Mouse (Mus musculus): ENCODE data around the gene Stk11ip.

The Stk11ip gene

GRCm38 (mm10) chr1:75504256-75505045 is 16.9 kb upstream of the Stk11ip start:
- no peak for DNase-seq (ENCODE audit: low spot score in 2 of 2)

DNA sequence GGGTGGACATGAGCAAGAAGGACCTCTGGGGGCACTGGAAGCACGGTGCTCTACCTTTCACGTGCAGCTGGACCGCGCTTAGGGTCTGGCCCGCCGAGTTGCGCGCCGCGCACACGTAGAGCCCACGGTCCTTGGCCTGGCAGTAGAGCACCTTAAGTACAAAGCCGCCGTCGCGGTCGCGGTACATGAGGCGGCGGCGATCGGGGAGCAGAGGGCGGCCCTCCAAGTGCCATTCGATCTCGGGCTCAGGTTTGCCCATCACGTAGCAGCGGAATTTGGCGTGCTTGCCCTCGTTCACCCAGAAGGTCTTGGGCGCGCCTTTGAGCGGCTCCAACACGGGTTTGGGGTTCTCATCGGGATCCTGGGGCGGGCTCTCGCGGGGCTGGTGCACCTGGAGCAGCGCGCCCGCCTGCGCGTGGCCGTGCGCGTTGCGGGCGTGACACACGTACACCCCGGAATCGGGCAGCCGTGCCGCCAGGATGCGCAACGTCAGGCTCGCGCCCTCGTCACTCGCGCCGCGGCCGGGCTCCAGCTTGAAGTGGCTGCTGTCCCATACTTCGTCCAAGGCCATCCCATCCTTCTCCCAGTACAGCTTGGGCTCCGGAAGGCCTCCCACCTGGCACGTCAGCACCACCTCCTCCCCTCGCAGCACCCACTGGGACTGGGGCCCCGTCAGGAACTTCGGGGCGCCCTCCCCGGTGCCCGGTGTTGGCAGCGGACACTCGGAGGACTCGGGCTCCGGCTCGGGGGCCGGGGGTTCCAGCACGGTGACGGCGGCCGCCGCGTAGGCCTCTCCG is 16.0 kb upstream of the Stk11ip start:
- peak; percentile 26 to 60 for DNase-seq (ENCODE audit: low spot score in 2 of 2)

GRCm38 (mm10) chr1:75505956-75506831 is 15.1 kb upstream of the Stk11ip start, which contains the start of gene Obsl1:
Gene Obsl1 (minus strand): TSS chr1:75506452.
- peak; percentile 33 to 37 for DNase-seq (ENCODE audit: low spot score in 2 of 2)

GRCm38 (mm10) chr1:75507006-75507405 is 14.3 kb upstream of the Stk11ip start, which contains the start of gene Inha:
Gene Inha (plus strand): TSS chr1:75507077.
- no peak for DNase-seq (ENCODE audit: low spot score in 2 of 2)

DNA sequence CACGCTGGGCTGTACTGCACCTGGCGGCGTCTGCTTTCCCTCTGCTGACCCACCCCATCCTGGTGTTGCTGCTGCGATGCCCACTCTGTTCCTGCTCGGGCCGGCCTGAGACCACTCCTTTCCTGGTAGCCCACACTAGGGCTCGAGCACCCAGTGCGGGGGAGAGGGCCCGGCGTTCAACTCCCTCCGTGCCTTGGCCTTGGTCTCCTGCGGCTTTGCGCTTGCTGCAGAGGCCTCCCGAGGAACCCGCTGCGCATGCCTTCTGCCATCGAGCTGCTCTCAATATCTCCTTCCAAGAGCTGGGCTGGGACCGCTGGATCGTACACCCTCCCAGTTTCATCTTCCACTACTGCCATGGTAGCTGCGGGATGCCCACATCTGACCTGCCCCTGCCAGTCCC is 11.7 kb upstream of the Stk11ip start:
- DNase-seq (ENCODE audit: low spot score in 2 of 2): no peak

GRCm38 (mm10) chr1:75510154-75510553 is 11.2 kb upstream of the Stk11ip start:
- no peak for DNase-seq (ENCODE audit: low spot score in 2 of 2)

DNA sequence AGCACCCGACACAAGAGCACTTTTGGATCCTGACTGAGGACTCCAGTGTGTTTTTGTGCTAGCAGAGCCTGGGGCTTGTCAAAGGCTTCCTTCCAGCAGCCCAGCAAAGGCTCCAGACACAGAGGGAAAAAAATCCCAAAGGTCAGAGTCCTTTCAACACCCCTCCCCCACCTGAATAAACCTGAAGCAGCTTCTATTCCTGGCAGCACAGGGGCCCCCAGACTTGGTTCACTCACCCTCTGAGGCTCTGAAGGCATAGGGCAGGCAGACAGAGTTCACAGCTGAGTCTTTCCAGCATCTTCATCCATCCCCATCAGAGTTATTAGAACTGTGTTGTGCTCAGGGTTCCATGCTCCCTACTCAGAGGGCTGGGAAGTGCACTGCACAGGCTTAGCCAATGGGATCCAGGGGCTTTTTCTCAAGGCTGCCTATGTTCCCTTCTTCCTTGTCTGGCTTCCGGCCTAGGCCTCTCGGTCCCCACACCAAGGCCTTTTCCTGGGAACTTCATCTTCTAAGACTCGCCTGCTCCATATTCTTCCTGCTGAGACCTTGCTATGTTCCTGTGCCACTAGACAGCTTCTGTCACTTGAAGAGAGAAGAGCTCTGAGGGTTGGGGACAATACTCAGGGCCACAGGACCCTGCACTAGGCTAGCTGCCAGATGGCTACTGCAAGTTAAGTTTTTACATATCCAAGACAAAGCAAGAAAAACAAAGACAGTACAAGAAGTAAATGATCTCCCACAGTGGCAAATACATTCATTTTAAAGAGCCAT is 9.7 kb upstream of the Stk11ip start:
- no peak for DNase-seq (ENCODE audit: low spot score in 2 of 2)

GRCm38 (mm10) chr1:75512550-75512949 is 8.8 kb upstream of the Stk11ip start:
- no peak for DNase-seq (ENCODE audit: low spot score in 2 of 2)

DNA sequence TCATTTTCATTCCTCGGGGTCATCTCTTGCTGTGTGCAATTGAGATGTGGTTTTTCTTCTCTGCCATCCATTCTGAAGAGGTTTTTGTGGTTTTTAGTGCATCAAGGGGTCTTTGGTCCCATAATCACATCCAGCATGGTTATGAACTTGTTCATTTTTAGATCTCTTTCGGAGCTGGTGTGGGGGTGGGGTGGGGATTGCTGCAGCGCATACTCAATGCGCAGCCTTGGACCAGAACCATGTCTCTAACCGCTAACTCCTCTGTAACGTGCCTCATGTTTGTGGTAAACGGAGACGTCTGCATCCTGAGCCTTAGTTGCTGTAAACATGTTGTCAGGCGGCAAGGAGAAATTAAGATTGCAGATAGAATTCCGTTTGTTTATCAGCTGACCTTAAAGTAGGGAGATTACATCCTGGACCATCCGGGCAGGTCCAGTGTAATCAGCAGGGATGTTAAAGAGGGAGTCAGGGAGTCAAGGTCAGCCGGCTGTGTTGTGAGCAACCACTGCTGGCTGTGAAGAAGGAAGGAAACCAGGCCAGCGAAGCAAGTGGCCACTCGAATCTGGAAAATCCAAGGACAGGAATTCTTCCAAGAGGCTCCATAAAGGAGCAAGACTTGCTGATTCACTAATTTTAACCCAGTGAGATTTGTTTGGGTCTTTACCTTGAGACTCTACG is 4.5 kb upstream of the Stk11ip start:
- no peak for DNase-seq (ENCODE audit: low spot score in 2 of 2)

GRCm38 (mm10) chr1:75517984-75518383 is 3.3 kb upstream of the Stk11ip start:
- DNase-seq (ENCODE audit: low spot score in 2 of 2): no peak

DNA sequence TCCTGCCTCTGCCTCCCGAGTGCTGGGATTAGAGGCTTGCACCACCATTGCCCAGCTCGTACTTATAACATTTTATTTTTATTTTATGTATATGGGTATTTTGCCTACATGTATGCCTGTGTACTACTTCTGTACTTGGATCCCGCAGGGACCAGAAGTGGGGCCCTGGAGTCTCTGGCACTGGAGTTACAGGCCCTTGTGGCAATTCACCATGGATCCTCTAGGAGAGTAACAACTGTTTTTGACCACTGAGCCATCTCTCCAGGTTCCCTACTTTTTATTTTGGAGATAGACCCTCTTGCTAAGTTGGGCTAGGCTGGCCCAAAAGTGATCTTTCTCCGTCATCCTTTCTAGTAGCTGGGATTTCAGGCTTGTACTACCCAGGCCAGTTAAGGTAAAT is 2.9 kb upstream of the Stk11ip start:
- DNase-seq (ENCODE audit: low spot score in 2 of 2): no peak

- no peak for DNase-seq (ENCODE audit: low spot score in 2 of 2)
These were observed 1.8 kb upstream of the Stk11ip start for GRCm38 (mm10) chr1:75519576-75519975.

DNA sequence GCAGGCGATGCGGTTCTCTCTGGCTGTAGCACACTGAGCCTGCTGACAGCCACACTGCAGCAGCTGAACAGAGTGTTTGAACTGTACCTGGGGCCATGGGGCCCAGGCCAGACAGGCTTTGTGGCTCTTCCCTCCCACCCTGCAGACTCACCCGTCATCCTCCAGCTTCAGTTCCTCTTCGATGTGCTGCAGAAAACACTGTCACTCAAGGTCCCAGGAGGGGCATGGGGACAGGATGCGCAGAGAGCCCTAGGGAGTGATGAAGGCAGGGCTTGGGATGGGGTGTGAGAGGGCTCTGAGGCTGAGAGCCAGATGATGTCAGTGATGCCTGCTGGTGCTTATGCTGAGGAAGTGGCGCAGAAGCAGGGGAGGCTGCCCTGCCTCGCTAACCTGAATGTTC is 3.4 kb downstream of the Stk11ip start:
- no peak for DNase-seq (ENCODE audit: low spot score in 2 of 2)

GRCm38 (mm10) chr1:75530546-75530945 is 9.2 kb downstream of the Stk11ip start:
- DNase-seq (ENCODE audit: low spot score in 2 of 2): no peak

GRCm38 (mm10) chr1:75532280-75533172 is 11.2 kb downstream of the Stk11ip start:
- no peak for DNase-seq (ENCODE audit: low spot score in 2 of 2)

- DNase-seq (ENCODE audit: low spot score in 2 of 2): no peak
These were observed 12.3 kb downstream of the Stk11ip start for GRCm38 (mm10) chr1:75533325-75534252.

DNA sequence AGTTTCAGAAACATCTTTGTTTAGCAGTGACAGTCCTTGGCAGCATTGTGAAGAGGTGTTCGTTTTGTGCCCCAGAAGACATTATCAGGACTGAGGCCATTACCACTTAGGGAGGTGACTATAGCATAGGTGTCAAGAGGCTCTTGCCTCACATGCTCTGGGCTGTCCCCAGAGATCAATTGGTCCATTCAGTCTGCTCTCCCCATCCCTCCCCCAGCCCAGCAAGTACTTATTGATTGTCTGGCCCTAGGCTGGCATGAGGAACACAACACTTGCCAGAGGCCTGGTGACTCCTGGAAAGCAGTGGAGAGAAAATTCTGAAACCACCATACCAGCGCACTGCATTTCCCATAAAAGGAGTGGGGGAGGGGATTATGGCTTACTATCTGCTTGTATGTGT is 16.3 kb downstream of the Stk11ip start:
- no peak for DNase-seq (ENCODE audit: low spot score in 2 of 2)

DNA sequence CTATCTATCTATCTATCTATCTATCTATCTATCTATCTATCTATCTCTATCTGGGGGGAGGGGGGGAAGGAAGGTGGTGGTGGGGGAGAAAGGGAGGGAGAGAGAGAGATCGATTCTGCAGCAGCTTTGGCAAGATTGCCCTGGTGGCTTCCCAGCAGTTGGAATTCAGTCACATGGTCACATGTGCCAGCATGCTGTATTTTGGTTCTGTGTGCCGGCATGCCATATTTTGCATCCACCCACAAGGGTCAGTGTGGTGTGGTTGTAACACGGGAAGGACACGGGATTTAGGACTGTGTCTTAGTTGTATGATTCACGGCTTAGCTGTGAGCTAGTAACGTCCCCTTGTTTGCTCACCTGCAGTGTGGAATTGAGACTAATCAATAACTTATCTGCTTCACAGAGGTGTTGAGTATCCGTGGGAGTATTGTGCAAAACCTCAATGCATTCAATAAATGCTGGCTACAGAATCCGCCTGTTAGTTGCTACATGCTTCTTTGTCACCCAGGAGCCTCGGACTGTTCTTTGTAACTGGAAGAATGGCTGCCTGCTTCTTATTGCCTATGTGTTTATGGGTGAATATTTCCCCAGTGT is 17.4 kb downstream of the Stk11ip start:
- no peak for DNase-seq (ENCODE audit: low spot score in 2 of 2)

All from urinary bladder, adult 18-20 months (tissue).